Mouse (Mus musculus) large intestine, adult 2 months (tissue): ENCODE data around the gene Sgcd. TPM values are rescaled to one million over a fixed set of nuclear protein-coding genes. Genes with fewer than 3 reads are reported as not detected.

Experiments
- DNase-seq: peaks from one replicate; pipeline ENCODE4 v3.0.0-alpha.2; 2012; ENCODE audit warnings: low read depth, low spot score
- WGBS: fragments of 180-500 bp; shearing (Covaris S2); methylation state at CpG from one replicate; pipeline ENCODE4 v1.1.7; 2018; 5-methylcytosine and 5-hydroxymethylcytosine counted together
- polyA plus RNA-seq: library from polyadenylated mRNA; depleted of rRNA; stranded (reverse); fragments of >200 nt; gene quantifications from 2 replicates; pipeline ENCODE4 v1.2.3, GENCODE M21; 2012; rRNA removed

Gene Sgcd
- polyA plus RNA-seq: 0.41 and 0.99 TPM in 2 replicates

GRCm38 (mm10) chr11:47988697-47989533 is at the start of gene Sgcd:
Sgcd (minus strand) TSS chr11:47988969.
- WGBS: 3% methylated on average over 67 of the region's 67 CpGs
- no peak for DNase-seq

GRCm38 (mm10) chr11:48038051-48038450 is 49.3 kb upstream of the Sgcd start:
- 52% methylated on average over 4 of the region's 4 CpGs for WGBS
- DNase-seq: no peak

GRCm38 (mm10) chr11:48012836-48013235 is 24.1 kb upstream of the Sgcd start:
- no peak for DNase-seq
- 43% methylated on average over 3 of the region's 3 CpGs for WGBS

- DNase-seq: no peak
- WGBS: 3% methylated on average over 31 of the region's 31 CpGs
Measured at GRCm38 (mm10) chr11:47988333-47988696, 454 bp downstream of the Sgcd start.

GRCm38 (mm10) chr11:47987893-47988267 is 889 bp downstream of the Sgcd start:
- no peak for DNase-seq
- 20% methylated on average over 12 of the region's 12 CpGs for WGBS

- no peak for DNase-seq
- WGBS: 63% methylated on average over 8 of the region's 8 CpGs
Measured at GRCm38 (mm10) chr11:47987251-47987892, 1.4 kb downstream of the Sgcd start.

GRCm38 (mm10) chr11:47982152-47982551 is 6.6 kb downstream of the Sgcd start:
- DNase-seq: no peak
- 53% methylated on average over 1 of the region's 1 CpGs for WGBS

GRCm38 (mm10) chr11:47981108-47981507 is 7.7 kb downstream of the Sgcd start:
- DNase-seq: no peak
- 57% methylated on average over 2 of the region's 2 CpGs for WGBS

GRCm38 (mm10) chr11:47953291-47953690 is 35.5 kb downstream of the Sgcd start:
- 64% methylated on average over 3 of the region's 3 CpGs for WGBS
- no peak for DNase-seq

GRCm38 (mm10) chr11:47952366-47952765 is 36.4 kb downstream of the Sgcd start:
- no peak for DNase-seq
- 73% methylated on average over 4 of the region's 4 CpGs for WGBS

- 69% methylated on average over 2 of the region's 2 CpGs for WGBS
- no peak for DNase-seq
Measured at GRCm38 (mm10) chr11:47939795-47940194, 49.0 kb downstream of the Sgcd start.

- no peak for DNase-seq
- WGBS: 52% methylated on average over 2 of the region's 2 CpGs
Measured at GRCm38 (mm10) chr11:47917616-47918015, 71.2 kb downstream of the Sgcd start.

GRCm38 (mm10) chr11:47891617-47892172 is 97.1 kb downstream of the Sgcd start:
- no peak for DNase-seq
- 91% methylated on average over 3 of the region's 3 CpGs for WGBS

- DNase-seq: no peak
- WGBS: 45% methylated on average over 2 of the region's 2 CpGs
Measured at GRCm38 (mm10) chr11:47890315-47890714, 98.5 kb downstream of the Sgcd start.

GRCm38 (mm10) chr11:47885310-47885709 is 103.5 kb downstream of the Sgcd start:
- DNase-seq: no peak
- 52% methylated on average over 3 of the region's 3 CpGs for WGBS

- WGBS: 67% methylated on average over 1 of the region's 1 CpGs
- DNase-seq: no peak
Measured at GRCm38 (mm10) chr11:47883545-47883944, 105.2 kb downstream of the Sgcd start.

GRCm38 (mm10) chr11:47876633-47877170 is 112.1 kb downstream of the Sgcd start:
- DNase-seq: no peak
- WGBS: 65% methylated on average over 5 of the region's 5 CpGs

- no peak for DNase-seq
- WGBS: 60% methylated on average over 3 of the region's 3 CpGs
Measured at GRCm38 (mm10) chr11:47845894-47846293, 142.9 kb downstream of the Sgcd start.

- DNase-seq: no peak
- WGBS: 50% methylated on average over 4 of the region's 4 CpGs
Measured at GRCm38 (mm10) chr11:47833283-47833682, 155.5 kb downstream of the Sgcd start.

GRCm38 (mm10) chr11:47810307-47810706 is 178.5 kb downstream of the Sgcd start:
- no peak for DNase-seq
